Mouse (Mus musculus): ENCODE measurements around the gene Dusp19.

Dusp19 gene

GRCm38 (mm10) chr2:80638364-80639241 lies 21.8 kb downstream of the Dusp19 start:
- DNase-seq, result peak; percentile 95 to 96

GRCm38 (mm10) chr2:80639398-80639797 lies 22.6 kb downstream of the Dusp19 start:
- peak in 1 of 2 experiments; percentile 15 for DNase-seq

GRCm38 (mm10) chr2:80639864-80640263 lies 23.0 kb downstream of the Dusp19 start:
- DNase-seq, result peak in 1 of 2 experiments; percentile 6

- no peak for DNase-seq
These were observed 44.6 kb downstream of the Dusp19 start for GRCm38 (mm10) chr2:80661414-80661813.

- DNase-seq, result no peak
These were observed 45.8 kb downstream of the Dusp19 start for GRCm38 (mm10) chr2:80662682-80663081.

- peak; percentile 74 to 76 for DNase-seq
These were observed 50.6 kb downstream of the Dusp19 start for GRCm38 (mm10) chr2:80667396-80667964.

GRCm38 (mm10) chr2:80669868-80670666 lies 53.2 kb downstream of the Dusp19 start:
- peak; percentile 12 to 14 for DNase-seq

GRCm38 (mm10) chr2:80678803-80679202 lies 62.0 kb downstream of the Dusp19 start:
- DNase-seq, result no peak

All from cerebellum, postnatal 10 days (tissue).